Mouse (Mus musculus) intestine, postnatal 0 days (tissue): ENCODE measurements around the gene 4930539E08Rik. TPM values are rescaled to one million over a fixed set of nuclear protein-coding genes. Genes with fewer than 3 reads are reported as not detected.

Source experiments
- ATAC-seq: fragments of 200-750 bp; cut with Nextera tagmentation; 2 replicates; pipeline ENCODE4 v1.8.0; 2017; ENCODE audit warnings: mild to moderate bottlenecking, moderate TSS enrichment, moderate library complexity
- H3K27ac ChIP-seq: fragments of 300-500 bp; sonication (generic); 2 replicates; pipeline ENCODE4 v1.5.1; 2014; ENCODE audit warnings: mild to moderate bottlenecking, low read depth, low read length, moderate library complexity
- H3K27me3 ChIP-seq: fragments of 300-500 bp; sonication (generic); replicated peaks from 2 replicates; pipeline ENCODE4 v1.6.1; 2014; ENCODE audit warnings: low read length, mixed read lengths; ENCODE audit not compliant: control insufficient read depth, insufficient read depth
- H3K36me3 ChIP-seq: fragments of 300-500 bp; sonication (generic); 2 replicates; pipeline ENCODE4 v1.6.1; 2014; ENCODE audit warnings: mild to moderate bottlenecking, moderate library complexity; ENCODE audit not compliant: control insufficient read depth, insufficient read depth
- H3K4me1 ChIP-seq: fragments of 300-500 bp; sonication (generic); replicated peaks from 2 replicates; pipeline ENCODE4 v1.6.1; 2014; ENCODE audit warnings: antibody characterized with exemption, low read length, mixed read lengths; ENCODE audit not compliant: control insufficient read depth, insufficient read depth
- H3K4me2 ChIP-seq: fragments of 300-500 bp; sonication (generic); replicated peaks from 2 replicates; pipeline ENCODE4 v1.6.1; 2014; ENCODE audit warnings: low read depth, mild to moderate bottlenecking, moderate library complexity
- H3K4me3 ChIP-seq: fragments of 300-500 bp; sonication (generic); 2 replicates; pipeline ENCODE4 v1.5.1; 2014; ENCODE audit warnings: low read depth, low read length
- H3K9ac ChIP-seq: fragments of 300-500 bp; sonication (generic); 2 replicates; pipeline ENCODE4 v1.6.1; 2014; ENCODE audit warnings: mild to moderate bottlenecking, low read depth, low read length
- H3K9me3 ChIP-seq: fragments of 300-500 bp; sonication (generic); 2 replicates; pipeline ENCODE4 v1.6.1; 2016; ENCODE audit warnings: mixed run types; ENCODE audit not compliant: control insufficient read depth
- CTCF ChIP-seq: sonication (generic); IDR thresholded peaks from 2 replicates; pipeline ENCODE4 v1.5.1; 2016; ENCODE audit warnings: low read depth, mild to moderate bottlenecking, control low read depth, antibody characterized with exemption, moderate library complexity
- WGBS: fragments of 180-500 bp; shearing (Covaris S2); extraction: QIAGEN DNeasy Blood & Tissue Kit; methylation state at CpG from one replicate; pipeline ENCODE4 v1.1.7; 2014; 5-methylcytosine and 5-hydroxymethylcytosine counted together
- polyA plus RNA-seq: library from polyadenylated mRNA; unstranded; fragments of >200 nt; fragmentation: Nextera tagmentation; extraction: Ambion mirVana; gene quantifications from 2 replicates; pipeline ENCODE4 v1.2.1, GENCODE M21; 2015

4930539E08Rik gene
- polyA plus RNA-seq, 1 experiment from 2014 or later = 3.5 TPM

DNA sequence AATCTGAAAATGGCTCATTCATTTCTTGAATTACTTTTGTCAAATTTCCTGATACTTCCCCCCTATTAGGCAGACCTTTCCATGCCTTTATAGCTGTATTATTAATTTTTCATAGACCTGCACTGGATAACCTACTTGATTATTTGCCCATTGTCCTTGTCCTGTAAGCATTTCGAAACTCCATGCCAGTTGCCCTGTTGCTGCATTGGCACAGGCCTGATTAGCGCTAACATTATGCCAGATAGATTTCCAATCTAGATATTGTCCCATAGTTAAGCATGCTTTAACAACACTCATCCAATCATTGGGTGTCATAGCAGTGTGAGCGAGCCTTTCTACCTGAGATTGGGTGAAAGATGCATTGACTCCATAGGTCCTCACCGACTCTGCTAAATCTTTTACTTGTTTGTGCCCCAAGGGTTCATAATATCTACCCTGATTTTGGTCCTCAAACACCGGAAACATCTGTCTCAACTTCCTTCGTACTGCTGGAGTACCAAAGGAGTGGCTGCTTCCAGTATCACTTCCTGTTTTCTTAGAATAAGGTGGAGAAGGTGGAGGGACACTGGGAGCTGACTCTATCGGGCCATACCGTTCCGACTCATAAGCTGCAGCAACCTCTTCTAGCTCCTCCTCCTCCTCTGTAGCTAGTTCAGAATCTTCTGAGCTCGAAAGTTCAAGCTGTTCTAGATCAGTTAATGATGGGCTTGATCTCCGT is 20.9 kb downstream of the 4930539E08Rik start:
- H3K4me1 ChIP-seq = no peaks in the 10 kb centered on the region
- TF ChIP-seq CTCF = no peak
- H3K4me3 ChIP-seq = no peak overlapping the region
- no peak overlapping the region for H3K27ac ChIP-seq
- H3K27me3 ChIP-seq = no peaks in the 10 kb centered on the region
- H3K9ac ChIP-seq = no peak overlapping the region
- WGBS = 81% methylated on average over 11 of the region's 11 CpGs
- ATAC-seq = no peak
- H3K9me3 ChIP-seq = no peaks in the 10 kb centered on the region
- H3K36me3 ChIP-seq = peaks cover 6% of the 10 kb centered on the region; the same call in 1 of the 2 replicates
- no peak overlapping the region for H3K4me2 ChIP-seq

DNA sequence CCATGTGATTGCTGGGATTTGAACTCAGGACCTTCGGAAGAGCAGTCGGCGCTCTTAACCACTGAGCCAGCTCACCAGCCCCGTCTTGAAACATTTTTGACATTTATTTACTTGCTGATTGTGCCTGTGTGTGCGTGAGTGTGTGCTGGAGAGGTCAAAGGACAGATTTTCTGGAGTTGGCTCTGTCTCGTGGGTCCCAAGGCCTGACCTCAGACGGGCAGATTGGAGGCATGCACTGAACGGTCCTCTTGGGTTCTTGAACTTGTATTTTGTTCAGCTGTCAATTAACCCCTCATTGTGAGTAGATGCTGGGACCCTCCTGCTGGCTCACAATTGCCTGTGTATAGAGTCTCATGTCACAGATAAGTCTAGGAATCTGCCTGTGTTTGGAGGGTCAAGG is 28.9 kb downstream of the 4930539E08Rik start:
- H3K27ac ChIP-seq = no peak overlapping the region
- ATAC-seq = no peak

DNA sequence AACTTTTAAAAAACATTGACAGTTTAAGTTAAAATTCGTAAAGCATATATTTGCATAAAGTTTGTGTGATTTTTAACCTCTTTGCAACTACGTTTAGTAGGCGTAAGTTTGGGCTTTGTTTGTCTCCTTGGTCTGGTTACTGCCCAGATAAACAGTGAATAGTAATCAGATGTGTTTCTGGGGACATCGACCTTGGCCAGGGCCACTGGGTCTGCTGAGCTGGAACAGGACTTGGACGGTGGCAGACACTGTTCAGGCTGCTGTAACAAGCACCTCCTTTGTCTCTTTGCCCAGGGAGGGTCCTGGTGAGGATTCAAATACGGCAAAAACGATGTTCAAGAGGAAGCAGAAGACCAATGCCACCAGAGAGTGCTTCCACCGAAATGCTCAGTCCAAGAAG is 29.9 kb downstream of the 4930539E08Rik start:
- Histone ChIP-seq H3K27me3 (no peaks in the 10 kb centered on the region), H3K4me3 (no peak overlapping the region), H3K9me3 (no peaks in the 10 kb centered on the region), H3K36me3 (no peaks in the 10 kb centered on the region), H3K27ac (no peak overlapping the region), H3K9ac (no peak overlapping the region), H3K4me1 (no peaks in the 10 kb centered on the region), H3K4me2 (no peak overlapping the region)
- no peak for ATAC-seq
- no peak for TF ChIP-seq CTCF
- 84% methylated on average over 8 of the region's 8 CpGs for WGBS

More for the DNA sequence above, 28.9 kb downstream of the 4930539E08Rik start:
- 75% methylated on average over 8 of the region's 8 CpGs for WGBS
- no peaks in the 10 kb centered on the region for H3K4me1 ChIP-seq
- TF ChIP-seq CTCF = no peak
- no peaks in the 10 kb centered on the region for H3K27me3 ChIP-seq
- H3K4me3 ChIP-seq = no peak overlapping the region
- no peak overlapping the region for H3K9ac ChIP-seq
- H3K36me3 ChIP-seq = no peaks in the 10 kb centered on the region
- no peak overlapping the region for H3K4me2 ChIP-seq
- H3K9me3 ChIP-seq = no peaks in the 10 kb centered on the region

DNA sequence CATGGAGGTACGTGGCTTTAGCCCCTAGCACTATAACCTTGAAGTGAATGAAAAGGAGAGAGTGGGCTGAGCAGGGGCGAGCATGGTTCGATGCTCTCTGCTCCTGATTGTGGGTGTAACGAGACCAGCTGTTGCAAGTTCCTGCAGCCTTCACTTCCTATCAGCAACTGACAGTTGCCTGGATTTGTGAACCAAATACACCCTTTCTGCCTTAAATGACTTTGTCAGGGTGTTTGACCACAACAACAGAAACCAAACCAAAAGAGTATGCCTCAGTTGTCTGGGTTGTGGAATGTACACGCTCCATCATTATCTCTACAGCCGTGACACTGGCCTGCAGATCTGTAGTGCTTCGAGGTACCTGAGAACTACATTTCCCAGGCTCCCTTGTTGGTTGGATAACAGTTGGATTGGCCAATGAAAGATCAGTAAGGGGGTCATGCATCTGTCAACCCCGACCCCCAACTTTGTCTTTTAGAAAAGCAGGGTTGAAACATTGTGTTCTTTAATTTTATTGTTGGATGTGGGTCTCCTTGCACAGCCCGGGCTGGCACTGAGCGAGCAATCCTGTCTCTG is 31.1 kb downstream of the 4930539E08Rik start:
- 71% methylated on average over 10 of the region's 10 CpGs for WGBS

DNA sequence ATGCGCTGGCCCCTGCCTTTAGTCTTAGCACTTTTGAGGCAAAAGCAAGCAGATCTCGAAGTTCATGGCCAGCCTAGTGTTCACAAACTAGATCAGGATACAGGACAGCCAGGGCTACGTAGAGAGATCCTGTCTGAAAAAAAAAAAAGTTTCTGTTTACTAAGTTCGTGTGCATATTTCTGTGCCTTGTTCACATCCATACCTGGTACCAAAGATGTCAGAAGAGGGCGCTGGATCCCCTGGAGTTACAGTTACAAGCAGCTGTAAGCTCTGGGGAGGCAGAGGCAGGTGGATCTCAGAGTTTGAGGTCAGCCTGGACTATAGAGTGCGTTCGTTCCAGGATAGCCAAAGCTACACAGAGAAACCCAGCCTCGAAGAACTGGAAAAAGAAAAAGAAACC is 32.3 kb downstream of the 4930539E08Rik start:
- Histone ChIP-seq H3K9me3 (no peaks in the 10 kb centered on the region), H3K4me2 (no peak overlapping the region), H3K36me3 (no peaks in the 10 kb centered on the region), H3K27ac (no peak overlapping the region), H3K4me3 (no peak overlapping the region), H3K27me3 (no peaks in the 10 kb centered on the region), H3K9ac (no peak overlapping the region), H3K4me1 (no peaks in the 10 kb centered on the region)
- 54% methylated on average over 8 of the region's 8 CpGs for WGBS
- peak; percentile 53 for TF ChIP-seq CTCF
- ATAC-seq = no peak

More for the DNA sequence above, 31.1 kb downstream of the 4930539E08Rik start:
- ATAC-seq = no peak
- H3K9ac ChIP-seq = no peak overlapping the region
- no peaks in the 10 kb centered on the region for H3K4me1 ChIP-seq
- no peak overlapping the region for H3K4me2 ChIP-seq
- no peaks in the 10 kb centered on the region for H3K9me3 ChIP-seq
- H3K27me3 ChIP-seq = no peaks in the 10 kb centered on the region
- no peak overlapping the region for H3K27ac ChIP-seq
- no peak for TF ChIP-seq CTCF
- no peaks in the 10 kb centered on the region for H3K36me3 ChIP-seq
- H3K4me3 ChIP-seq = no peak overlapping the region

DNA sequence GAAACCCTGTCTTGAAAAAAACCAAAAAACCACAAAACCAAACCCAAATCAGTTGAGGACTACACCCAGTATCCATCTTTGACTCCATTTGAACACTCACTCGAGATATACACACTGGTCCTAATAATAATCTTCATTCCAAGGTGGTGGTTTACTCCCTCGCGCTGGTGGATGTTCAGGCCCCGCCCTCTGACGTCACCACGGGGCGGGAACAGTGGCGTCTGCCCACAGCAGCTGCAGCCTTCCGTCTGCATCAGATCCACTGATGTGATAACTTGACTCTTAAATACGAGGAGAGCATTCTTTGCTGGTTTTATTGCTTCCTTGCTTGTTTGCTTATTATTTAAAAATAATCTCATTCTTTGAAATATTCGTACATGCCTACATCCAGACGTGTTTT is 32.8 kb downstream of the 4930539E08Rik start:
- H3K4me3 ChIP-seq = no peak overlapping the region
- H3K9ac ChIP-seq = no peak overlapping the region
- H3K36me3 ChIP-seq = no peaks in the 10 kb centered on the region
- H3K9me3 ChIP-seq = no peaks in the 10 kb centered on the region
- no peak; the same call in 1 of the 2 replicates for ATAC-seq
- no peaks in the 10 kb centered on the region for H3K27me3 ChIP-seq
- no peak overlapping the region for H3K27ac ChIP-seq
- TF ChIP-seq CTCF = no peak
- 2% methylated on average over 12 of the region's 12 CpGs for WGBS
- H3K4me1 ChIP-seq = no peaks in the 10 kb centered on the region
- H3K4me2 ChIP-seq = peak overlapping the region; percentile 30; the same call in 1 of the 2 replicates
